Mouse (Mus musculus) heart, adult 2 months (tissue): ENCODE data around the gene Cpn1.

Experiments used
- CTCF ChIP-seq: fragments of 200-600 bp; IDR thresholded peaks from 2 replicates; pipeline ENCODE4 v1.8.1; 2022; ENCODE audit warnings: antibody characterized with exemption, mild to moderate bottlenecking, moderate library complexity
- EP300 ChIP-seq: fragments of 200-500 bp; IDR thresholded peaks from 2 replicates; pipeline ENCODE4 v1.6.1; 2011; ENCODE audit warnings: low read depth, low read length, control low read depth; ENCODE audit not compliant: insufficient read depth

- TF ChIP-seq EP300 (no peak), CTCF (no peak)
These were observed 73.4 kb downstream of the Cpn1 start for GRCm38 (mm10) chr19:43912775-43913486.
